Mouse (Mus musculus) kidney, adult 8-10 months (tissue): ENCODE results near the gene Gstz1.
A peak's percentile ranks its signal among the peaks of the same experiment; 100 is the strongest.
"Not testable (repeated sequence)": the region's sequence is repeated elsewhere in the genome, so short reads cannot be mapped to it uniquely, and the experiment has no call there.

Experiments used
- DNase-seq, 2 experiments: peaks; one replicate each; pipeline ENCODE4 v3.0.0; 2022

Gene Gstz1

GRCm38 (mm10) chr12:87146966-87147365, at the start of gene Gstz1:
Gene Gstz1 (plus strand): TSS chr12:87147165.
- DNase-seq = peak; percentile 91

DNA sequence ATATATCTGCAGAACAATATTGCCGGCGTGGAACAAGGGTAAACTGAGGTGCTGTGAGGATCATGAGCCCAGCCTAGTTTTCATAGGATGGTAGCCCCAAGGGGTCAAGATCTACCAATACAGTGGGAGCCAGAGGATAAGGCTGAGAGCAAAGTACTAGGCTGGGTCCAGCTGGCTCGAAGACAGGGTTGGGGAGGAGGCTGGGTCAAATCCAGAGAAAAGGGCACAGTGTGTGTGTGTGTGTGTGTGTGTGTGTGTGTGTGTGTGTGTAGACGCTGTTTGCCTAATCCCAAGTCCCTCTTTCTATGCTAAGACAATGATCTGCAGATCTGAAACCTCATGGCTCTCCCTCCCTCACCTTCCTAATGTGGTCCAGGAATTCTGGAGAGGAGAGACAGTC, 46.6 kb upstream of the Gstz1 start:
- DNase-seq = peak in 1 of 2 experiments; percentile 12

- DNase-seq = no peak
Observed at GRCm38 (mm10) chr12:87102165-87102631, 44.8 kb upstream of the Gstz1 start, which contains the start of gene Ngb. Gene Ngb (minus strand): TSS chr12:87102539.

DNA sequence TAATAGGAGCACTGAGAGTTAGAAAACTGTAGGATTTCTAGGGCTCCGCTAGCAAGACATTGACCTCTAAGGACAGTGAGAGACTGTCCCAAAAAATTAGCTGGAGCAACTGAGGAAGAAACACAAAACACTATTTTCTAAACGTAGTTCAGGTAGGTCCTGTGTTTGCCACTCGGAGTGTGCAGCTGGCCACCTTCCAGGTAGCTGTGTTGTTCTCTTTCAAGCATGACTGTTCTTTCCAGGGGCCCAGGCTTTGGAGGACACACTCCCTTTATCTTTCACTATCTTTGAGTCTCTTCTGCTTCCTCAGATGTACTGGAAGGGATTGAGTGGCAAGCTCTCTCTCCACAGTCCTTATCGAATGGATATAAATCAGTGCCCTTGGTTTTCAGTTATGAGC, 43.5 kb upstream of the Gstz1 start:
- DNase-seq = no peak

GRCm38 (mm10) chr12:87104796-87105195, 42.2 kb upstream of the Gstz1 start:
- no peak for DNase-seq

GRCm38 (mm10) chr12:87107357-87107977, 39.5 kb upstream of the Gstz1 start:
- DNase-seq = no peak

- no peak for DNase-seq
Observed at GRCm38 (mm10) chr12:87121918-87122589, 24.9 kb upstream of the Gstz1 start.

DNA sequence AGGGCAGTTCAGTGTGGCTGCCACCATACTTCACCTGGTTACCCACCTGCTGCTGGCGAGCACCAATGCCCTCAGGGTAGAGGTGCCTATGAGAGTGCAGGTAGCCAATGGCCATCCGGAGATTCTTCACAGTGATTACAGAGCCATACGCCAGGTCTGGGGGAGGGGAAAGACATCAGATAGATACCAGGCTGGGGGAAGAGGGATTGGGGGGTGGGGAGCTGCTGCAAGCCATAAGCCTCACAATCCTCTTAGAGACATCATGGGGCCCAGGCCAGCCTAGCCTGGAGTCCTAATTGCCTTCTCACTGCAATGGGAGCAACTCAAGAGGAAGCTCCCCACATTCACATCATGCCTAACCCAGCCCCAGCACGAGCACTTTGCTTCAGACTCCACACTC, 19.7 kb upstream of the Gstz1 start:
- DNase-seq = no peak

DNA sequence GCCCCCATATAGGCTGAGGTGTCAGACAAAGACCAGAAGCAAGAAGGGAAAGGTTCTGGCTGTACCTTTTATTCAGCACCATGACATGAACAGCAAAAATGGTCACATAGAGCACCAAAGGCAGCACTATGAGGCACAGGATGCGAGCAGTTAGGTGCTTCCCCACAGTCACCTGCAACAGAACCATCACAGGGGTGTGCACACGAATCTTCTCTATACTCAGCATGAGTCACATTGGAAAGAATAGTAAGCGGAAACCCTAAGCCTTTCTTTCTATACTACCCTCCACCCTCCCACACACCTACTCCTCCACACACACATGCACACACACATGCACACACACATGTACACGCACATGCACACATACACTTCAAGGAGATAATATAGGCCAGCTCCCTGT, 16.7 kb upstream of the Gstz1 start:
- DNase-seq = no peak

GRCm38 (mm10) chr12:87131181-87131580, 15.8 kb upstream of the Gstz1 start:
- DNase-seq = no peak

DNA sequence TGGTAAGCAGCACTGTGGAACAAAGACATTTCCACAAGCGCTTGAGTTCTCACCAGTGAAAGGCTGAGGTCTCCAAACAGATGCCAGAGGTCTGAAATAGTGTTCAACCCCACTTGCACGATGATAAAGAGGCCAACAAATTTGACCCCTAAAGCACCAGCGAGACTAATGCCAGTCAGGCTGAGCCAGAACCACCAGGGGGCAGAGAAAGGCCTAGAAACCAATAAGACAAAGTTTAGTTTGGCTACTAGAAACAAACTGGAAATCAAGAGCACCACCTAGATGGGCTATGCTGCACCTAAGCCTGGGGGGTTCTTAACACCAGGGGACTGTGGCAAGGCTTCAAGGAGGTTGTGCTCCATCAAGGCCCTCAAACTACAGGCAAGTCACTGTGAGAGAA, 15.3 kb upstream of the Gstz1 start:
- DNase-seq = peak in 1 of 2 experiments; percentile 46

DNA sequence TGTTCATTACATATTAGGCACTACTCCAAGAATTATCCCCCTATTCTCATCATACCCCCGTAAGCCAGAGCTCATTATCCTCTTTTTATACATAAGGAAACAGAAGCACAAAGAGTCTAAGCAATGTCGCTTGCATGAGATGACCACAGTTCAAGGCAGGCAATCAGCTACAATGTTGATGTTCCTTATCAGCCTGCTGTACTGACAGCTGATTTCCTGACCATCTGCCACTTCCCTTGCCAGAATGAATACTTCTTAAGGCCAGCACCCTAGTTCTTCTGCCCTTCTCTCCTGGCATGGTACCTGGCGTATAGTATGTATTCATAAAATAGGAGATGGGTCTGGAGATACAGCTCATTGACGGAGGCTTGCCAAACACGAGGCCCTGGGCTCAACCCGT, 14.8 kb upstream of the Gstz1 start:
- DNase-seq = no peak

DNA sequence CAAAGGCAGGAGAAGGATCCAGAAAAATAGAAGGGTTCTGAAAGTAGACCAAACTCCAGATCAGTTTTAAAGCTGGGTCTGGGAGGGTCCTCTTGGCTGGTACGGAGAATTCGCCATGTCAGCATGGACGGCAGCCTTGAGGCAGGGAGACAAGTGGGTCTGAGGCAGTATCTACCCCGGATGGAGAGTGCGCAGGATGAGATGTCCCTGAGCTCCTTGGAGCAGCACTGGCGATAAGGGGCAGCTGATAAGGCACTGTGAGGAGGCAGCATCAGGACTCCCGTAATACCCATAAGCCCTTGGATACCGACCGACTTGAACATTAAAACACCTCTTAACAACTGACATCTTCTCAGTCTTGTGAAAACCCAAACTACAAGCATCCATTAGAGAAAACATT, 14.2 kb upstream of the Gstz1 start:
- DNase-seq = no peak

GRCm38 (mm10) chr12:87137439-87138341, 9.3 kb upstream of the Gstz1 start:
- no peak for DNase-seq

DNA sequence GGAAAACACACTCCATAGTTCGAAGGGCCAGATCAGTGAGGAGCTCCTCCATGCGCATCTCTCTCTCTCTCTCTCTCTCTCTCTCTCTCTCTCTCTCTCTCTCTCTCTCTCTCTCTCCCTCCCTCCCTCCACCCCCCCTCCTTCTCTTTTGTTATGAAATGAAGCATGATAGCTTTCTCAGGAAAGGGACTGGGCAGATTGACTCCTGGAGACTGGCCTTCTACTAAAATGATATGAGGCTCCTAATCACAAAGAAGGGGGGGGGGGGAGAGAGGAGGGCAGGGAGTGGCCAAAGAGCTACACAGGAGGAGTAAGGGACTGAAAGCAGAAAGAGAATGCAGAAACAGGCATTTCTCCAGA, 8.6 kb upstream of the Gstz1 start:
- no peak for DNase-seq

DNA sequence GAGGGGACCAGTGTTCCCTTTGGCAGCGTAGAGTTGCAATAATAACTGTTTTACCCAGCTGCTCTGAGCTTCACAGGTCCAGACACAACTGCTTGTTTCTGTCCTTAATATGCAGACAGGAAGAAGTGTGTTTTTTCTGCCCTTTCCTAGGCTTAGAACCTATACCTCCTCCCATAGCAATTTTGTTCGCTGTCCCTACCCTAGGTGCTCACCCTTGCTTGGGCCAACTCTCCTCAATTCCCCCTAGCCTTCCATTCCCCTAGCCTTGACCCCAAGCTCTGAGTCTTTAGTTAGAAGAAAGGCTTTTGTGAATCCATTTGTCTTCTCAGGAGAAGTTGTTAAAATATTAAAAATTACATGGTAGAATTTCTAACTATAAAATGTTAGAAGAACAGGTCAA, 8.2 kb upstream of the Gstz1 start:
- DNase-seq = no peak

DNA sequence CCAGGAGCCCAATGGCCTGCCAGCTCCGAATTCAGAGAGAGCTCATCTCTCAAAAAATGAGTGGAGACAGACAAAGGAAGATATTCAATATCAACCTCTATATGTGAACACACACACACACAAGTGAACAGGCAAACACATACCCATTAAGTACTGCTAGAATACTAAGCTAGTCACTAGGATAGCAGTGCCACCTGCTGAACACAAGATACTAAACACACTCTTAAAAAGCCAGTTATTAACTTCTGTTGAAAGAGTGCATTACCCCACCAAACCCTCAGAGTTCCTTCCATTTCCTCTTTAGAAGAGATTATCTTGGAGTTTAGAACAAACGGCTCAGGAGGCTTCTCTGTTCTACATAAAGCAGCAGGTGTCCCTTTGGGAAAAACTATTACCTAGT, 4.8 kb upstream of the Gstz1 start:
- no peak for DNase-seq

GRCm38 (mm10) chr12:87147395-87148089, 577 bp downstream of the Gstz1 start, which contains the start of gene Pomt2:
Gene Pomt2 (minus strand): TSS chr12:87147968.
- DNase-seq = peak; percentile 95 to 97

GRCm38 (mm10) chr12:87148136-87148535, 1.2 kb downstream of the Gstz1 start:
- peak; percentile 55 to 69 for DNase-seq

GRCm38 (mm10) chr12:87149471-87149870, 2.5 kb downstream of the Gstz1 start:
- DNase-seq = no peak

- not testable (repeated sequence) for DNase-seq
Observed at GRCm38 (mm10) chr12:87154448-87154847, 7.5 kb downstream of the Gstz1 start.

DNA sequence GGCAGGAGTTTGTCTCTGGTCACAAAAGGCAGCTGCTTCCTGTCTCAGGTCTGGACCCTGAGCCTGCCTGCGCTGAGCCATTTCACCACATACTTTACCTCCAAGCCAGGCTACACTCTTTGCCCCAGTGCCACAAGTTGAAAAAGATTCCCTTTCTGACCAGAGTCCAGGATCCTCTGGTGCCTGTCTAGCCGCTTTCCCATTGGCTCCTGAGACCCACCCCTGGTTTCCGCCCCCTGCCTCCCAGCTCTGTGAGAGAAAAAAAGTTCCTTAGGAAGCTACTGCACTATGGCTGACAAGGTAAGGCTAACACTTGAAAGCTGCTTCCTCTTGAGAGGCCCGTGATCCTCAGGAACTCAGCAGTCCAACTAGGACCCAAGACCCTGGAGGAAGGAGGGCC, 10.4 kb downstream of the Gstz1 start:
- DNase-seq = peak; percentile 87 to 91

GRCm38 (mm10) chr12:87158099-87158498, 11.1 kb downstream of the Gstz1 start:
- DNase-seq = no peak
